Mouse (Mus musculus) monocyte, adult 2 months (primary cell): ENCODE measurements around the gene Galt.
"Not testable (repeated sequence)": the region's sequence is repeated elsewhere in the genome, so short reads cannot be mapped to it uniquely, and the experiment has no call there.

Experiments used
- DNase-seq, 2 experiments: peaks; one replicate each; pipeline ENCODE4 v3.0.0; 2022; ENCODE audit warnings: low spot score in 2 of 2, low read depth in 1 of 2

Galt gene

GRCm38 (mm10) chr4:41740380-41741157 lies 14.5 kb upstream of the Galt start:
- no peak for DNase-seq

DNA sequence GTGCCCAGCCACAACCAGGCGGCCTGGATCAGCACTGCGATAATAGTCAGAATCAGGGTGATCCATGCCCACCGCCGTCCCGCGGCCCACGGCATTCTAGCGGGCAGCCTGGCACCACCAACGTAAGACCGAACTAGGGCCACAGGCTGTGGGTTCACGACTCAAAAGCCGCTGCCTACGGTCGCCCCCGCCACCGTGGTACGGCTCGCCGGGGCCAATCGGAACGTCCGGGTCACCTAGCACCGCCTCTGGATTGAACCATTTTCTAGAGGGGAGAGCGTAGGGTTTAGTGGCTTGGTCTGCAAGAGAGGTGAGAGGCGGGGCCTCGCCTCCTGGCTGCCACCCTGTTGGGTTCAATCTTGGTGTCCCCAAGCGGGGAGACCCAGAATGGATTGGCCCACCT lies 13.9 kb upstream of the Galt start:
- peak; percentile 68 to 82 for DNase-seq

DNA sequence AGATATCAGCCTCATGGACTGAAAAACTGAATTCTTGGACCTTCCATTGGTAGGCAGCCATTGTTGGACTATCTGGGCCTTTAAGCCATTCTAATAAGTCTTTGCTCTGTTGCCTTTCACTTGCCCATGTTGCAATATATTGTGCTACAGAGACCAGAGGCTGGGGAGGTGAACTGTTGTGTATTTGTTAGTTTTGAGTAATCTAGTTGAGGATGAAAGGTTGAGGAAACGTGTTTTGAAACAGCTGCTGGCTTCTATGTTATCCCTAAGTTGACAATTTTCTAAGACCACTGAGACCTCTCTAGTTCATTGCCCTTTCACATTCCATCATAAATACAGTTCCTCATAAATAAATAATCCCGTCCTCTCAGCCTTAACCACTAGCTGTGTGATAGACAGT lies 10.9 kb upstream of the Galt start:
- no peak for DNase-seq

DNA sequence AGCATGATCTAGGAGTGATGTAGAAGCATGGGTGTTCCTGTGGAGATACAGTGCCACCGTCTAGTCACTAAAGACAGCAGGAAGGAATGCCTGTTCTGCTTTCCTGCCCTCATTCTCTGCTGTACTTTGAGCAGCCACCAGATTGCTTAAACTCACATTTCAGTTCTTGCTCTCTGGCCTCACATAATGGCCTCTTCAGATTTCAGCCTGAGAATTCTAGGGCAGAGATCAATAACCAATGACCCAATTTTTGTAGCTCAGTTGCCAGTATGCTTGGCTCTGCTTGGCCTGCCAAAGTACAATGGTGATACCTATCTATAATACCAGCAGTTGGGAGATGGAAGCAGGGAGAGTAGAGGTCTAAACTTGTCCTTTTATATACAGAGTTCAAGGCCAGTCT lies 10.0 kb upstream of the Galt start:
- no peak for DNase-seq

- peak; percentile 48 to 78 for DNase-seq
These were observed 594 bp downstream of the Galt start, which contains the start of gene Sigmar1 for GRCm38 (mm10) chr4:41755338-41756305. Gene Sigmar1 (minus strand): TSS chr4:41756157.

DNA sequence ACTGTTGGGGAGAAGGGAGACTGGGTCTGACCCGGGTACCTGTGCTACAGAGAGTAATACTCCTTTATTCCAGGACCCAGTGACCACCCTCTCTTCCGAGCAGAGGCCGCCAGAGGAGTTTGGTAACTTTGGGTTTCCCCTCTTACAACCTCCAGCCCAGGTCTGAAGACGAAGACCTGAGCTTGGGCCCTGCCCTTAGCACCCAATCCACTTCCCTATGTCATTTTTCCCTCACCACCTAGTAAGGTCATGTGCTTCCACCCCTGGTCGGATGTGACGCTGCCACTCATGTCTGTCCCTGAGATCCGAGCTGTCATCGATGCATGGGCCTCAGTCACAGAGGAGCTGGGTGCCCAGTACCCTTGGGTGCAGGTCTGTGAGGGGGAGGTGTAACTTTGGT lies 1.4 kb downstream of the Galt start:
- no peak for DNase-seq

GRCm38 (mm10) chr4:41757321-41757720 lies 2.3 kb downstream of the Galt start:
- DNase-seq, result no peak

DNA sequence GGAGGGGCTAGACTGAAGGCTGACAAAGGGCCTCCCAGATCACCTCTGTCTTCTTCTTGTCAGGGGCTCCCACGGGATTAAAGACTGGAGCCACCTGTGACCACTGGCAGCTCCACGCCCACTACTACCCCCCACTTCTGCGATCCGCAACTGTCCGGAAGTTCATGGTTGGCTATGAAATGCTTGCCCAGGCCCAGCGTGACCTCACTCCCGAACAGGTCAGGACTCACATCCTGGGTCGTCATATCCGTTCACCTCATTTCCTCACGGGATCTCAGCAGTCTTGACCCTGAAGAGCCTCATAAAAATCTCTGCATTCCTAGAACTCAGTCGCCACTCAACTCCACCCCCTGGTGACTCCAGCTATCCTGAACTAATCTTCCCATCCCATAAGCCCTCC lies 3.0 kb downstream of the Galt start:
- DNase-seq, result no peak

GRCm38 (mm10) chr4:41758701-41759100 lies 3.7 kb downstream of the Galt start:
- no peak for DNase-seq

DNA sequence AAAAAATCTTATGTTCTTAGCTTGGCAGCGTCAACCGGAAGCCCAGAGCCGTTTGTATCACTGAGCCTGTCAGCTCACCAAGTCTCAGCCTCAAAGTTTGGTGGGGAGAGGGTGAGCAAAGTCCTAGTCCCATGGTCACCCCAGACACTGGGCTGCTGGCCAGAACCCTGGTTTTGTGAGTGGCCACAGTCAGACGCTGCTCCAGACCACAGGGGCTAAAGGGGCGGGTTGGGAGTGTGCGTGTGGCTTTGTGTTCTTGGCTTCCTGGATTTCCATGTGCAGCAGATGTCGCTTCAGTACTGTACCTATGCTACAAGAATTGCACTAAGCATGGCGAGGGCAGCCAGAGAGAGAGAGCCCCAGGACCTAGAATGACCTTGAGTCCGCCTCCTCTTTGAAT lies 4.2 kb downstream of the Galt start:
- DNase-seq, result no peak

DNA sequence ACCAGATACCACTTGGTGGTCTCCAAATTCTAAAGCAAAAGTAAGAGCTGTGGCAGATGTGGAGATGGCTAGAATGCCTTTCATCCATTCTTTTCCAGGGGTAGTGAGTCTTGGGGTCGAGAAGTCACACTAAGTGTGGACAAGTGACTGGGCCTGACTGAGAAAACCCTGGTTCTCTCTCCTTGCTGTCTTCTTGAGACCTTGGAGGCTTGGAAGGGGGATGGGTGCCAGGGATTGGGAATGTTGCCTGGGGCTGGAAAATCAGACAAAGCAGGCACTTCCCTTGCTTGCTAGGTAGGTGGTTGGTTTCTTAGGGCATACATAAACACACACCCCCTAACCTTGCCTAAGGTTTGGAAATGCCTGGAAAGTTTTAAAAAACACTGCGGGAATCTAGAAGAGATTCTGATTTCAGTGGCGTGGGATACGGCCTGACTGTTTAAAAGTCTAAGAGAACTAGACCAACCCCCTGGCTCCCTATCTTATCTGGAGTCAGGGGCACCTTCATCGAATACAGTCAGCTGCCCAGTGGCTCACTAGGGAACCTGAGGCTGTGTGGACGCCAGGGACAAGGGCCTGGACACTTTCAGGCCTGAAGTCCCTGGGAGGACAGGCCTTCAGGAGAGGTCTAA lies 4.7 kb downstream of the Galt start:
- DNase-seq, result no peak

- DNase-seq, result peak; percentile 27 to 38
These were observed 5.3 kb downstream of the Galt start for GRCm38 (mm10) chr4:41760288-41760721.

GRCm38 (mm10) chr4:41760911-41761310 lies 5.9 kb downstream of the Galt start:
- no peak for DNase-seq

DNA sequence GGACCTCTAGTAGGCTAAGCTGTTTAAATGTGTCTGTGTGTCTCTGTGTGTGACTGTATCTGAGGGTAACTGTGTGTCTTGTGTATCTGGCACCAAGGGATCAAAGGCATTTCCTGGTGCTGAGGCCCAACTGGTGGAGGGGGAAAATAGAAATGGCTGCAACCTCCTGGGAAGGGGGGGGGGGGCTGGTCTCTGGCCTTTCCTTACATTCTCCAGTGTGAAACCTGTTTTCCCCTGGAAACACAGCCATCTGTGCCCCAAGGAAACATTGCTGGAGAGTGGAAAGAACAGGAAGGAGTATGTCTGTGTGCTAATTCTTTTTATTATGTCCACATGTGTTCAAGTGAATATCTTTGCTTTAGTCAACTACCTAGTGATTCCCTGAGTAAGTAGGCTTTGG lies 6.7 kb downstream of the Galt start:
- DNase-seq, result no peak

DNA sequence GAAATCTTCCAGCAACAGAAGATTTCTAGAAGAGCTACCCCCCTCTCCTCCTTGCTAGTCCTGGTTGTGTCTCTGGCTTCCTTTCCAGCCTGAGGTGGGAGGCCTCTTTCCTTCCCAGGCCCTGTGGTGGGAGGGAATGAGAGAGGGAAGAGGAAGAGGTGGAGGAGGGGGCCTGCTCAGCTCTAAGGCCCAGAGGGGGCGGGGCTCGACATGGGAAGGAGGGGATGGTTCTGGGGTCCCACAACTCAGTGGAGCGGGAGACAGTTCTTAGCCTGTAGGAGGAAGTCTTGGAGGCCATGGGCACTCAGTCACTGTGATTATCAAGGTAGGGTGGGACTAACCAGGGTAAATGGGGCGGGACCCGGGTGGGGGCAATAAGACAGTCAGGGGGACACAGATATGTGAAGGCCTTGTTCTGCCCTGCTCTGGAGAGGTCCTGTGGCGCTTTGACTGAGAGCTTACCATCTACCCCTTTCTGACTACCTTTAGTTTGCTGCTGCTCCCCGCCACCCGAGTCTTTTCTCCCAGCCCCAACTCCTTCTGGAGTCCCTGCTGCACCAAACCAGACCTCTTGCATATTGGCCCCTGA lies 7.2 kb downstream of the Galt start:
- no peak for DNase-seq

DNA sequence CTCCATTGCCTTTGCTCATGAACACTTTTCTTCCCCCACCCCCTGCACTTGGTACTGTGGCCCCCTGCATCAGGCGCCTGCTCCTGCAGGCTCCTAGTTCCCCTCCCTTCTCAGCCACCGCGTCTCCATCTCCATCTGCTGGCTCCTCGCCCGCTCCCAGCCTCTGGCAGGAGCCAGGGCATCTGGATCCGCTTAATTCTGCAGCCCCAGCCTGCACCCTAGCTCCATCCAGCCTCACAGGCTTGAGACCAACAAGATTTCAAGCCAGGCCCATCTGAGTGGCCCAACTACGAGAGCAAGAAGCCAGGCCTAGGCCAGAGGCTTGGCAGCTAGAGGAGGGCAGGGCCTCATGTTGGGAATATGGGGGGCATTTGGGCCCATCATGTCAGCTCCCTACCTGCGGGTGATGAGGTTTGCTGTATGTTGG lies 7.7 kb downstream of the Galt start:
- DNase-seq, result not testable (repeated sequence)

DNA sequence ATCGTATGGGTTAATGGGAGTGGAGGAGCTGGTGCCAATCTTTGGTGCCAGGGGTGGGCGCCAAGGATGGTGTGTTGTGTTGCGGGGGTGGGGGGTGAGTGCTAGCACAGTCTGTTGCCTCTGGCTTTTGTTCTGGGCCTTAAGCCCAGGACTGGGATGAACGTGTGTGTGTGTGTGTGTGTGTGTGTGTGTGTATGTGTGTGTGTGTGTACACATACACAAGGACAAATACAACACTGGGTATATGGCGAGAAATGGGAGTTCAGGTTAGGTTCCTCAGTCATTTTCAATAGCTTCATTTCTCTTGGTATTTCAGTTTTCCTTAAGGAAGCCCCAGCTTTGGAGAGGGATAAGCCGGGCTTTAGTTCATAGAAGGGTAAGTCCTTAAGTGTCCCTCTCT lies 8.1 kb downstream of the Galt start:
- not testable (repeated sequence) for DNase-seq

GRCm38 (mm10) chr4:41767301-41767700 lies 12.3 kb downstream of the Galt start:
- DNase-seq, result not testable (repeated sequence)

DNA sequence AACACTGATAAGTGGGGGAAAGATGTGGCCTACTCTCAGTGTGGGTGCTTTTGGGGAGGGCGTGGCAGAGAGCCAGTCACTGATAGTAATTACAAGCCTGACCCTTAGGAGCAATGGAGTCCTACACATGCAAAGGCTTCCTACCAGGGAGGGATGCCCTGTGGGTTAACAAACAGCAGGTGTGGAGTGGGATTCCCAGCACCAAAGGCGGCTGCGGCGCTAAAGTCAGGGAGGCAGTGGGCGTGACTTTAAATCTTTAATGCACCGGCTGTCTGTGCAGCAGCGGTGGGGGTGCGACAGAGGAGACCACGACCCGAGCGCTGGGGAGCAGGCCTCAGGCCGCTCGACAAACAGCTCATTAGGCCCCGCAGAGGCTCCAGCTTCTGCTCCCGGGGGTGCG lies 17.9 kb downstream of the Galt start:
- DNase-seq, result not testable (repeated sequence)

GRCm38 (mm10) chr4:41773502-41773901 lies 18.5 kb downstream of the Galt start:
- peak; percentile 30 to 52 for DNase-seq

DNA sequence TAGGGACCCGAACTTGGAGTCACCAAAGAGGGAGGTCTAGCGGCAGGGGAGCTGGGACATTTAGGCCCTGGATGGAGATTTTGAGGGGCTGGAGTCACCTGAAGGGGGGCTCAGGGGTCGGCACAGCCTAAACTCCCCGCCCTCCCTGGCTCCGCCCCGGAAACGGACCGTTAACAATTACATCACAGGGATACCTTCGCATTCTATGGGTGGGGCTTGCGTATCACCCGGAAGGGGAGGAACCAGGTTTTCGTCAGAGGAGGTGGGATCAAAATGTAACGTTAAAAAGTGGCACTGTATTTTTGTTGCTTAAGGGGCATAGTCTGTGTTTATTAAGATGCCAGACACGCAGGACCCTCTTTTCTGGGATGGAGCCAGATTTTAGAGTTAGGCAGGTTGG lies 19.0 kb downstream of the Galt start, which contains the start of gene Ccl27a:
Ccl27a (minus strand) TSS at position 246 of the 400 bp plus-strand sequence.
- peak; percentile 45 to 69 for DNase-seq
